Mouse (Mus musculus) midbrain, postnatal 0 days (tissue): ENCODE results near the gene Sema3f. TPM values are rescaled to one million over a fixed set of nuclear protein-coding genes. Genes with fewer than 3 reads are reported as not detected.

ENCODE experiments used
- ATAC-seq: fragments of 200-750 bp; cut with Nextera tagmentation; 2 replicates; pipeline ENCODE4 v1.8.0; 2017; ENCODE audit warnings: moderate number of reproducible peaks, mild to moderate bottlenecking, moderate TSS enrichment, moderate library complexity; ENCODE audit not compliant: low FRiP score
- DNase-seq: peaks from one replicate; pipeline ENCODE4 v3.0.0-alpha.2; 2015; ENCODE audit warnings: low spot score
- H3K27ac ChIP-seq: fragments of 300-500 bp; sonication (generic); 2 replicates; pipeline ENCODE4 v1.5.1; 2014; ENCODE audit warnings: low read depth, mild to moderate bottlenecking, low read length, mixed read lengths
- H3K27me3 ChIP-seq: fragments of 300-500 bp; sonication (generic); 2 replicates; pipeline ENCODE4 v1.6.1; 2014; ENCODE audit warnings: low read length, control low read depth, mixed read lengths; ENCODE audit not compliant: insufficient read depth
- H3K36me3 ChIP-seq: fragments of 300-500 bp; sonication (generic); 2 replicates; pipeline ENCODE4 v1.6.1; 2014; ENCODE audit warnings: low read length, control low read depth, mixed read lengths; ENCODE audit not compliant: insufficient read depth
- H3K4me1 ChIP-seq: fragments of 300-500 bp; sonication (generic); 2 replicates; pipeline ENCODE4 v1.6.1; 2014; ENCODE audit warnings: mild to moderate bottlenecking, control low read depth, antibody characterized with exemption, low read length, mixed read lengths; ENCODE audit not compliant: insufficient read depth
- H3K4me2 ChIP-seq: fragments of 300-500 bp; sonication (generic); 2 replicates; pipeline ENCODE4 v1.6.1; 2014; ENCODE audit warnings: low read depth, mild to moderate bottlenecking, low read length, mixed read lengths; ENCODE audit not compliant: poor library complexity, severe bottlenecking
- H3K4me3 ChIP-seq: fragments of 300-500 bp; sonication (generic); 2 replicates; pipeline ENCODE4 v1.5.1; 2014; ENCODE audit warnings: low read depth, mild to moderate bottlenecking, low read length, moderate library complexity
- H3K9ac ChIP-seq: fragments of 300-500 bp; sonication (generic); replicated peaks from 2 replicates; pipeline ENCODE4 v1.6.1; 2014; ENCODE audit warnings: mild to moderate bottlenecking, low read length, moderate library complexity, mixed read lengths; ENCODE audit not compliant: poor library complexity, severe bottlenecking
- H3K9me3 ChIP-seq: fragments of 300-500 bp; sonication (generic); 2 replicates; pipeline ENCODE4 v1.6.1; 2016; ENCODE audit warnings: low read length, control low read depth
- CTCF ChIP-seq: IDR thresholded peaks from 2 replicates; pipeline ENCODE4 v1.5.1; 2016; ENCODE audit warnings: antibody characterized with exemption, mild to moderate bottlenecking
- WGBS: fragments of 180-500 bp; shearing (Covaris S2); extraction: QIAGEN DNeasy Blood & Tissue Kit; methylation state at CpG from one replicate; pipeline ENCODE4 v1.1.7; 2014; 5-methylcytosine and 5-hydroxymethylcytosine counted together
- polyA plus RNA-seq: library from polyadenylated mRNA; unstranded; fragments of >200 nt; fragmentation: Nextera tagmentation; extraction: Ambion mirVana; gene quantifications from 2 replicates; pipeline ENCODE4 v1.2.1, GENCODE M21; 2015
- total RNA-seq: library from RNA; depleted of rRNA; stranded (reverse); fragments of >200 nt; gene quantifications from 2 replicates; pipeline ENCODE4 v1.2.3, GENCODE M21; 2014

The Sema3f gene
- total and polyA plus RNA-seq, 2 experiments from 2014 or later: 13.5 to 115 TPM

DNA sequence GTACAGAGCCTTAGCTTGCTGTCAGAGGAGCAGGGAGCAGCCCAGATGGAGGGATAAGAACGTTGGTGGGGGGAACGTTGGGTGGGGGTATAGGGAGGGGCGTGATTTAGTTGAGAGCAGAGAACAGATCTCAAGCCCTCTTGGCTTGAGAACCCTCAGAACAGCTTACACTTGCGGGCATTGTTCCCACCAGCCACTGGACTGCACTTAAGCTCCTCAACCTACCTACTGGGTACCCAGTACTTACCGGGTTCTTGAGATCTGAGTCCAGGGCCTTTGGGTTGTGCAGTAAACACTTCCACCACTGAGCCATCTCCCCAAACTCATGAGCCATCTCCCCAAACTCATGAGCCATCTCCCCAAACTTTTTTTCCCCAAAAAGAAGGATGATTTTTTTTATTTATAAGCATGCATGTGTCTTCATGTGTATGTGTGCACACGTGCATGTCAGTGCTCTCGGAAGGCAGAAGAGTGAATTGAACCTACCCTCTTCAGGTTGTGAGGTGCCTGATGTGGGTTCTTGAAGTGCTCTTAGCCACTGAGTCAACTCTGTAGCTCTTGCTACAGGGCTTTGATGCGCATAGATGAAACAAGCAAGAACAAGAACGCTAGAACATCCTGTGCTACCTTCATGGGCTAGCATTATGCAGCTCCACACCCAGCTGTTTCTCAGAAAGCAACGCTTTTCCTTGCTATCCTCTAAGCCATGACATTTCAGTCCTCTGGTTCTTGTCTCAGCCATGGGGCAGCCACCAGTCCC lies 8.7 kb upstream of the Sema3f start:
- TF ChIP-seq CTCF: no peak
- Histone ChIP-seq H3K4me2 (no peak overlapping the region), H3K4me3 (no peak overlapping the region), H3K4me1 (peaks cover 11% of the 10 kb centered on the region), H3K9ac (no peak overlapping the region), H3K9me3 (no peaks in the 10 kb centered on the region), H3K27ac (no peak overlapping the region), H3K36me3 (no peaks in the 10 kb centered on the region), H3K27me3 (no peaks in the 10 kb centered on the region)
- ATAC-seq (no peak), DNase-seq (no peak)
- WGBS: 87% methylated on average over 10 of the region's 10 CpGs

- no peaks in the 10 kb centered on the region for H3K36me3 ChIP-seq
- no peak overlapping the region for H3K27ac ChIP-seq
- H3K4me3 ChIP-seq: no peak overlapping the region
- whole genome bisulfite sequencing: 40% methylated on average over 6 of the region's 6 CpGs
- no peaks in the 10 kb centered on the region for H3K4me1 ChIP-seq
- peak; percentile 57 for DNase-seq
- ATAC-seq: peak; percentile 44; the same call in 1 of the 2 replicates
- no peak for TF ChIP-seq CTCF
- no peak overlapping the region for H3K9ac ChIP-seq
- no peaks in the 10 kb centered on the region for H3K9me3 ChIP-seq
- no peaks in the 10 kb centered on the region for H3K27me3 ChIP-seq
- H3K4me2 ChIP-seq: no peak overlapping the region
These were observed 6.7 kb upstream of the Sema3f start for GRCm38 (mm10) chr9:107716951-107717350.

- ATAC-seq (no peak), DNase-seq (no peak)
- Histone ChIP-seq H3K9ac (no peak overlapping the region), H3K9me3 (no peaks in the 10 kb centered on the region), H3K27ac (no peak overlapping the region), H3K4me2 (no peak overlapping the region), H3K36me3 (no peaks in the 10 kb centered on the region), H3K27me3 (no peaks in the 10 kb centered on the region), H3K4me1 (no peaks in the 10 kb centered on the region), H3K4me3 (no peak overlapping the region)
- no peak for TF ChIP-seq CTCF
- 84% methylated on average over 2 of the region's 2 CpGs for WGBS
These were observed 5.4 kb upstream of the Sema3f start for GRCm38 (mm10) chr9:107715632-107716031.

DNA sequence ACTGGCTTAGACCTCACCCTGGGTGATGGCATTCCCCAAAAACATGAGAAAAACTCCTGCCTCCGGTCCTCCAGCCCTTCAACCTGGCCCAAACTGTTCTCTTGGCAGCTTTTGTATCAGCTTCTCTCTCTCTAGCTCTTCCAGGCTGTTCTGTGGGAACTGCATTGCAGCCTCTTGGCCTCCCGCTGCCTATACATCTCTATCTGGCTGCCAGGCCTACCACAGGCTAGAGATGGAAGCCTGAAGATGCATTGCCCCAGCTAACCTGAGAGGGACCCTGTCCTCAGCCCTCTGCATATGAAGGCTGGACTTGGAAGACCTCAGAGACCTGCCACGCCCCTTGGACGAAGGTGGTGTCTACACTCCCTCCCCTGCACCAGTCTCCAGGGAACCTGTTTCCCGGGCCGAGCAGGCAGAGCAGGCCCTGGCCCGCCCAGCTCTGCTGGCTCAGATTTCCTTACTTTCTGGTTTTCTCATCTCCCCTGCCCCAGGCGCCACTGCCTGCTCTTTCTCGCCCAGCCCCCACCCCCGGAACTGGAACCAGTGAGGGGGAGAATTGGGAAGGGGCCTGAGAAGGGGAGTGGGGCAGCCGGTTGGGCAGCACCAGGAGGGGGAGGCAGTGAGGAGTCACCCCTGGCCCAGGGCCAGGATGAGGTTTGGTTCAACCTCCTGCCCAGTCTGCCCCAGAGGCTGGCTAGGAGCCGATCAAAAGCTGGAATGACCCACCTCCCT lies 4.1 kb upstream of the Sema3f start:
- Histone ChIP-seq H3K36me3 (no peaks in the 10 kb centered on the region), H3K4me1 (no peaks in the 10 kb centered on the region), H3K9me3 (no peaks in the 10 kb centered on the region), H3K4me3 (no peak overlapping the region), H3K4me2 (no peak overlapping the region), H3K9ac (no peak overlapping the region), H3K27ac (no peak overlapping the region), H3K27me3 (no peaks in the 10 kb centered on the region)
- ATAC-seq (no peak; the same call in 1 of the 2 replicates), DNase-seq (peak; percentile 66)
- WGBS: 27% methylated on average over 12 of the region's 12 CpGs
- TF ChIP-seq CTCF: no peak

DNA sequence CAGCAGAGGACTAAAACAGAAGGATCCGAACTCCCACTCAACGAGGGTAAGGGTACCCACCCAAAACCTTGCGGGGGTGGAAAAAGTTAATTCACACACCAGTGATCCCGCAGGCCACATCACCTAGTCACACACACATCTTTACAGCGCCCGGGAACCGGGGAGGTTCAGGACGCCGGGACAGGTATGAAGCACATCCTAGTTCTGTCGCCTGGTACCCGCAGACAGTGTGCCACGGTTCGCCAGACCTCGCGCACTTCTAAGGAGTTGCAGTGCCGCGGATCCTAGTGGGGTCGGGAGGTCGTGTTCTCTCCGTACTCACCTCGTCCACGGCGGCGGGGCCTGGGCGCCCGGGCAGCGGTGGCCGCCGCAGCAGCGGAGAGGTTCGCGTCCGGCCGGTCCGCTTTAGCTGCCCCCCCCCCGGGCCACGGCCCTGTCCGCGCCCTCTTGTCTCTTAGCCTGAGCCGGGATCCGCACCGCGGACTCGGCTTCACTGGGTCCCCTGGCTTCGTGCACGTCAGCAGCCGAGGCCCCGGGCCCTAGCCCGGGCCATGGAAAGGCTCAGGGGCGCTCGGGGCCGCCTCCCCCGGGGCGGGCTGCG lies 1.1 kb downstream of the Sema3f start:
- Histone ChIP-seq H3K36me3 (peaks cover 10% of the 10 kb centered on the region; the same call in 1 of the 2 replicates), H3K9ac (peak overlapping the region; percentile 93), H3K4me1 (peaks cover 12% of the 10 kb centered on the region), H3K4me3 (peak overlapping the region; percentile 70), H3K27me3 (no peaks in the 10 kb centered on the region), H3K4me2 (peak overlapping the region; percentile 84), H3K27ac (peak overlapping the region; percentile 87), H3K9me3 (no peaks in the 10 kb centered on the region)
- WGBS: 1% methylated on average over 41 of the region's 55 CpGs
- ATAC-seq (peak; percentile 17), DNase-seq (no peak)
- no peak for TF ChIP-seq CTCF
